15 mouse cellular contexts compared by ENCODE assay signal in genomic region chr12:35161690-35162089, GRCm38 (mm10).
DNase-seq lines count a peak whose midpoint lies in the region; ATAC-seq and TF ChIP-seq lines count a peak whose summit lies in the region.
"Had no signal": no experiment of that assay in that cellular context is flagged by ENCODE, and none has a peak within 500 bp of the region (broad histone marks: within the 10 kb centered on the region; RNA-seq: fewer than 3 reads in every experiment).

No protein-coding gene starts in this region.

- peak; percentile 9 for DNase-seq in embryonic facial prominence, embryonic 11.5 days (ENCODE audit: low spot score)
- no peak for DNase-seq in embryonic facial prominence, embryonic 10.5 days (ENCODE audit: low spot score)
- no peak for DNase-seq in liver, postnatal 0 days
- DNase-seq in CH12.LX (ENCODE audit: extremely low read depth), result peak; percentile 25
- peak; percentile 14 for DNase-seq in brain, adult 2 months (ENCODE audit: low read depth, low spot score)
- no peak for DNase-seq in retina, embryonic 14.5 days (ENCODE audit: low spot score)
- DNase-seq: heart, postnatal 4 days; kidney, postnatal 25 days; layer of hippocampus, postnatal 36 days; thymus, postnatal 25 days had no signal

- peak; percentile 79 for TF ChIP-seq RAD21 in CH12.LX (IDR thresholded peaks at IDR 0.05; ENCODE audit: low read depth, low read length)

- no peaks in the 10 kb centered on the region for H3K36me3 ChIP-seq in embryonic facial prominence, embryonic 11.5 days (replicated peaks; ENCODE audit: control insufficient read depth, insufficient read depth, low read depth, low read length)
- H3K36me3 ChIP-seq in embryonic facial prominence, embryonic 10.5 days (replicated peaks), result no peaks in the 10 kb centered on the region
- no peaks in the 10 kb centered on the region for H3K36me3 ChIP-seq in liver, postnatal 0 days (replicated peaks; ENCODE audit: insufficient read depth, low read length)
- no peaks in the 10 kb centered on the region for H3K36me3 ChIP-seq in liver, embryonic 12.5 days
- no peaks in the 10 kb centered on the region for H3K36me3 ChIP-seq in CH12.LX (replicated peaks in 1 of 2; ENCODE audit: control insufficient read depth in 1 of 2, insufficient read depth in 1 of 2, low read length in 1 of 2)
- H3K36me3 ChIP-seq: forebrain, embryonic 15.5 days; heart, embryonic 10.5 days; lung, embryonic 15.5 days; midbrain, embryonic 12.5 days had no signal

- H3K9me3 ChIP-seq in embryonic facial prominence, embryonic 11.5 days (replicated peaks; ENCODE audit: control insufficient read depth, low read length), result no peaks in the 10 kb centered on the region
- no peaks in the 10 kb centered on the region for H3K9me3 ChIP-seq in embryonic facial prominence, embryonic 10.5 days
- no peaks in the 10 kb centered on the region for H3K9me3 ChIP-seq in liver, postnatal 0 days (ENCODE audit: low read length)
- no peaks in the 10 kb centered on the region for H3K9me3 ChIP-seq in liver, embryonic 12.5 days (replicated peaks)
- H3K9me3 ChIP-seq in CH12.LX (replicated peaks; ENCODE audit: low read length), result no peaks in the 10 kb centered on the region
- H3K9me3 ChIP-seq: forebrain, embryonic 15.5 days; heart, embryonic 10.5 days; lung, embryonic 15.5 days; midbrain, embryonic 12.5 days had no signal

- in situ Hi-C loops in CH12.LX (cut with MboI; ENCODE audit: low pct_ligation_motif_present, low pct_unique_long_range_greater_than_20kb, low sequenced_read_pairs), result no loop called here

- no peak overlapping the region for H3K4me2 ChIP-seq in embryonic facial prominence, embryonic 11.5 days (ENCODE audit: low read depth, low read length)
- no peak overlapping the region for H3K4me2 ChIP-seq in liver, postnatal 0 days (ENCODE audit: low read depth, low read length)
- H3K4me2 ChIP-seq in liver, embryonic 12.5 days, result no peak overlapping the region
- H3K4me2 ChIP-seq in CH12.LX (ENCODE audit: insufficient read depth, low read depth, poor library complexity, severe bottlenecking), result no peak overlapping the region
- H3K4me2 ChIP-seq: forebrain, embryonic 15.5 days; lung, embryonic 15.5 days; midbrain, embryonic 12.5 days had no signal

- H3K4me3 ChIP-seq in embryonic facial prominence, embryonic 11.5 days (ENCODE audit: low read depth, low read length), result no peak overlapping the region
- H3K4me3 ChIP-seq in embryonic facial prominence, embryonic 10.5 days, result no peak overlapping the region
- H3K4me3 ChIP-seq in liver, postnatal 0 days (ENCODE audit: low read depth, low read length), result no peak overlapping the region
- H3K4me3 ChIP-seq in liver, embryonic 12.5 days, result no peak overlapping the region
- H3K4me3 ChIP-seq in CH12.LX (replicated peaks in 1 of 3; ENCODE audit: low read depth in 2 of 3, low read length in 2 of 3, poor library complexity in 1 of 3), result no peak overlapping the region
- H3K4me3 ChIP-seq: forebrain, embryonic 15.5 days; heart, embryonic 10.5 days; lung, embryonic 15.5 days; midbrain, embryonic 12.5 days had no signal

- TF ChIP-seq POLR2A in CH12.LX (IDR thresholded peaks at IDR 0.05; ENCODE audit: low read depth, low read length), result no peak

- no peaks in the 10 kb centered on the region for H3K4me1 ChIP-seq in embryonic facial prominence, embryonic 11.5 days (ENCODE audit: control insufficient read depth, insufficient read depth, low read length)
- H3K4me1 ChIP-seq in embryonic facial prominence, embryonic 10.5 days, result no peaks in the 10 kb centered on the region
- no peaks in the 10 kb centered on the region for H3K4me1 ChIP-seq in liver, postnatal 0 days (ENCODE audit: insufficient read depth)
- no peaks in the 10 kb centered on the region for H3K4me1 ChIP-seq in liver, embryonic 12.5 days
- peaks cover 4 to 19% of the 10 kb centered on the region in 2 experiments for H3K4me1 ChIP-seq in CH12.LX (ENCODE audit: control insufficient read depth in 1 of 2, insufficient read depth in 2 of 2)
- H3K4me1 ChIP-seq: forebrain, embryonic 15.5 days; heart, embryonic 10.5 days; lung, embryonic 15.5 days; midbrain, embryonic 12.5 days had no signal

- peak; percentile 35; the same call in 1 of the 2 replicates for TF ChIP-seq CTCF in liver, postnatal 0 days (IDR thresholded peaks at IDR 0.05; ENCODE audit: low read depth)
- TF ChIP-seq CTCF in CH12.LX (conservative IDR thresholded peaks at IDR 0.05 in 1 of 2, IDR thresholded peaks at IDR 0.05 in 1 of 2; ENCODE audit: low read depth in 2 of 2, low read length in 2 of 2), result peak in 1 of 2 experiments; percentile 76; a peak in 2 of 4 replicates

- H3K27me3 ChIP-seq in embryonic facial prominence, embryonic 11.5 days (ENCODE audit: control insufficient read depth, insufficient read depth, low read length), result no peaks in the 10 kb centered on the region
- H3K27me3 ChIP-seq in embryonic facial prominence, embryonic 10.5 days (replicated peaks; ENCODE audit: low read depth, poor library complexity, severe bottlenecking), result no peaks in the 10 kb centered on the region
- H3K27me3 ChIP-seq in liver, postnatal 0 days (ENCODE audit: insufficient read depth, low read length), result no peaks in the 10 kb centered on the region
- no peaks in the 10 kb centered on the region for H3K27me3 ChIP-seq in liver, embryonic 12.5 days (replicated peaks)
- no peaks in the 10 kb centered on the region for H3K27me3 ChIP-seq in CH12.LX (replicated peaks)
- H3K27me3 ChIP-seq: forebrain, embryonic 15.5 days; lung, embryonic 15.5 days; midbrain, embryonic 12.5 days had no signal

- 77% methylated on average over 4 of the region's 4 CpGs for WGBS in embryonic facial prominence, embryonic 11.5 days
- 79% methylated on average over 4 of the region's 4 CpGs for WGBS in embryonic facial prominence, embryonic 10.5 days
- 68% methylated on average over 4 of the region's 4 CpGs for WGBS in liver, postnatal 0 days (ENCODE audit: insufficient replicate concordance)
- whole genome bisulfite sequencing in liver, embryonic 12.5 days (ENCODE audit: insufficient replicate concordance), result 60% methylated on average over 4 of the region's 4 CpGs

- no peaks in the 10 kb centered on the region for H3K79me2 ChIP-seq in CH12.LX (replicated peaks; ENCODE audit: control insufficient read depth, extremely low read depth, insufficient read depth, poor library complexity, severe bottlenecking)

- H3K27ac ChIP-seq in embryonic facial prominence, embryonic 11.5 days (replicated peaks; ENCODE audit: low read depth, low read length), result no peak overlapping the region
- H3K27ac ChIP-seq in embryonic facial prominence, embryonic 10.5 days (replicated peaks), result no peak overlapping the region
- no peak overlapping the region for H3K27ac ChIP-seq in liver, postnatal 0 days (ENCODE audit: low read depth)
- no peak overlapping the region for H3K27ac ChIP-seq in liver, embryonic 12.5 days
- H3K27ac ChIP-seq in CH12.LX (ENCODE audit: insufficient read depth, low read depth), result no peak overlapping the region
- H3K27ac ChIP-seq: forebrain, embryonic 15.5 days; heart, embryonic 10.5 days; lung, embryonic 15.5 days; midbrain, embryonic 12.5 days had no signal

- no peak for ATAC-seq in embryonic facial prominence, embryonic 11.5 days (replicated peaks; ENCODE audit: insufficient number of reproducible peaks, low FRiP score, low TSS enrichment, low read depth)
- no peak for ATAC-seq in liver, postnatal 0 days
- no peak for ATAC-seq in liver, embryonic 12.5 days
- ATAC-seq: forebrain, embryonic 15.5 days had no signal

- no peak for TF ChIP-seq EP300 in liver, postnatal 0 days (IDR thresholded peaks at IDR 0.05; ENCODE audit: low read depth)
- no peak for TF ChIP-seq EP300 in CH12.LX (IDR thresholded peaks at IDR 0.05; ENCODE audit: low read length)

- dilution Hi-C loops in CH12.LX (cut with MboI; ENCODE audit: extremely low pct_ligation_motif_present, extremely low pct_unique_long_range_greater_than_20kb, low sequenced_read_pairs), result no loop called here

- H3K9ac ChIP-seq in embryonic facial prominence, embryonic 11.5 days (replicated peaks; ENCODE audit: low read length), result no peak overlapping the region
- H3K9ac ChIP-seq in liver, postnatal 0 days (replicated peaks), result no peak overlapping the region
- H3K9ac ChIP-seq in liver, embryonic 12.5 days, result no peak overlapping the region
- H3K9ac ChIP-seq in CH12.LX (ENCODE audit: insufficient read depth, low read depth), result no peak overlapping the region
- H3K9ac ChIP-seq: forebrain, embryonic 15.5 days; lung, embryonic 15.5 days; midbrain, embryonic 12.5 days had no signal

TF ChIP-seq in CH12.LX, 34 proteins besides CTCF, POLR2A, EP300 and RAD21:
- no peak for TF ChIP-seq ELF1 (IDR thresholded peaks at IDR 0.05; ENCODE audit: low read depth, low read length)
- TF ChIP-seq MAFK (IDR thresholded peaks at IDR 0.05; ENCODE audit: insufficient replicate concordance, low read length), result no peak
- TF ChIP-seq ZC3H11A (IDR thresholded peaks at IDR 0.05; ENCODE audit: low read depth, low read length), result peak; percentile 33; the same call in 1 of the 2 replicates
- no peak for TF ChIP-seq UBTF (IDR thresholded peaks at IDR 0.05; ENCODE audit: low read depth, low read length)
- peak; percentile 85 for TF ChIP-seq SMC3 (IDR thresholded peaks at IDR 0.05; ENCODE audit: low read depth, low read length)

Comparison
In these comparisons a context has a peak if more than half of its experiments do, and no peak if none do; other contexts are left out.
1. DNase-seq: peak in embryonic facial prominence, embryonic 11.5 days (single experiment), CH12.LX (single experiment) and brain, adult 2 months (single experiment); none in embryonic facial prominence, embryonic 10.5 days (single experiment), liver, postnatal 0 days (single experiment) and retina, embryonic 14.5 days (single experiment).